ENCODE assay signal across 21 mouse cellular contexts in genomic region chr15:5446756-5447314, GRCm38 (mm10).
A peak's percentile ranks its signal among the peaks of the same experiment; 100 is the strongest.
DNase-seq lines count a peak whose midpoint lies in the region; ATAC-seq and TF ChIP-seq lines count a peak whose summit lies in the region.
"Had no signal": no experiment of that assay in that cellular context is flagged by ENCODE, and none has a peak within 500 bp of the region (broad histone marks: within the 10 kb centered on the region; RNA-seq: fewer than 3 reads in every experiment).

No protein-coding gene starts in this region.

- H3K9me3 ChIP-seq in liver, embryonic 12.5 days (replicated peaks), result no peaks in the 10 kb centered on the region
- H3K9me3 ChIP-seq: embryonic facial prominence, embryonic 15.5 days; heart, embryonic 10.5 days; intestine, embryonic 15.5 days; limb, embryonic 13.5 days had no signal

- peak; percentile 6 for DNase-seq in lung, postnatal 10 days
- DNase-seq in lung, postnatal 14 days, result no peak
- DNase-seq in kidney, adult 18-20 months, result no peak
- no peak for DNase-seq in left cerebral cortex, adult 18-20 months (ENCODE audit: low spot score in 2 of 2)
- DNase-seq: adrenal gland, postnatal 10 days; cerebellum, postnatal 14 days; heart, postnatal 4 days; kidney, postnatal 14 days; layer of hippocampus, postnatal 36 days; lung, embryonic 14.5 days; midbrain, embryonic 14.5 days; thymus, postnatal 25 days had no signal

- no peak overlapping the region for H3K4me3 ChIP-seq in myocyte
- no peak overlapping the region for H3K4me3 ChIP-seq in liver, embryonic 12.5 days
- H3K4me3 ChIP-seq: embryonic facial prominence, embryonic 15.5 days; heart, embryonic 10.5 days; intestine, embryonic 15.5 days; limb, embryonic 13.5 days had no signal

- no peak for TF ChIP-seq POLR2A in myocyte (IDR thresholded peaks at IDR 0.05; ENCODE audit: insufficient read length, low read depth)

- no peaks in the 10 kb centered on the region for H3K36me3 ChIP-seq in myocyte (ENCODE audit: control insufficient read depth, insufficient read depth)
- H3K36me3 ChIP-seq in liver, embryonic 12.5 days, result no peaks in the 10 kb centered on the region
- H3K36me3 ChIP-seq: embryonic facial prominence, embryonic 15.5 days; heart, embryonic 10.5 days; intestine, embryonic 15.5 days; limb, embryonic 13.5 days had no signal

- ATAC-seq in CD4-positive, CD25-positive, alpha-beta regulatory T cell, adult 4 months, result peak; percentile 71
- ATAC-seq in common myeloid progenitor, adult 5-6 weeks (replicated peaks; ENCODE audit: low read depth, poor library complexity, severe bottlenecking), result peak; percentile 64
- no peak for ATAC-seq in liver, embryonic 12.5 days
- ATAC-seq: forebrain, embryonic 14.5 days; intestine, embryonic 15.5 days had no signal

- H3K79me2 ChIP-seq in myocyte (ENCODE audit: control insufficient read depth, insufficient read depth), result no peaks in the 10 kb centered on the region

- WGBS in liver, embryonic 12.5 days (ENCODE audit: insufficient replicate concordance), result 46% methylated on average over 4 of the region's 4 CpGs

- H3K27me3 ChIP-seq in myocyte (ENCODE audit: control insufficient read depth, insufficient read depth, insufficient read length), result no peaks in the 10 kb centered on the region
- no peaks in the 10 kb centered on the region for H3K27me3 ChIP-seq in liver, embryonic 12.5 days (replicated peaks)
- H3K27me3 ChIP-seq: embryonic facial prominence, embryonic 15.5 days; intestine, embryonic 15.5 days; limb, embryonic 13.5 days had no signal

- peak overlapping the region; percentile 20 for H3K4me2 ChIP-seq in myocyte (ENCODE audit: low read depth)
- H3K4me2 ChIP-seq in liver, embryonic 12.5 days, result no peak overlapping the region
- H3K4me2 ChIP-seq: embryonic facial prominence, embryonic 15.5 days; intestine, embryonic 15.5 days; limb, embryonic 13.5 days; lung, embryonic 14.5 days had no signal

- H3K4me1 ChIP-seq in liver, embryonic 12.5 days, result no peaks in the 10 kb centered on the region
- H3K4me1 ChIP-seq: embryonic facial prominence, embryonic 15.5 days; heart, embryonic 10.5 days; intestine, embryonic 15.5 days had no signal

- H3K9ac ChIP-seq in liver, embryonic 12.5 days, result no peak overlapping the region
- H3K9ac ChIP-seq: embryonic facial prominence, embryonic 15.5 days; intestine, embryonic 15.5 days; limb, embryonic 13.5 days; lung, embryonic 14.5 days had no signal

- no peak overlapping the region for H3ac ChIP-seq in myocyte (ENCODE audit: control insufficient read depth, insufficient read length)

- H3K27ac ChIP-seq in liver, embryonic 12.5 days, result no peak overlapping the region
- H3K27ac ChIP-seq: embryonic facial prominence, embryonic 15.5 days; heart, embryonic 10.5 days; intestine, embryonic 15.5 days; limb, embryonic 13.5 days had no signal

TF ChIP-seq in myocyte, 11 proteins besides CTCF, POLR2A, EP300 and RAD21:
- TF ChIP-seq CEBPB (IDR thresholded peaks at IDR 0.05; ENCODE audit: insufficient read depth, poor library complexity, severe bottlenecking), result no peak
- TF ChIP-seq SRF (IDR thresholded peaks at IDR 0.05; ENCODE audit: control insufficient read depth, insufficient read length, low read depth), result no peak
- TF ChIP-seq MAX (IDR thresholded peaks at IDR 0.05; ENCODE audit: low read depth), result no peak
- TF ChIP-seq MYOD1 (IDR thresholded peaks at IDR 0.05; ENCODE audit: control insufficient read depth in 1 of 3, insufficient read length in 2 of 3, low read depth in 2 of 3), result no peak
- TF ChIP-seq E2F4 (IDR thresholded peaks at IDR 0.05; ENCODE audit: insufficient read depth), result no peak
- TF ChIP-seq TCF12 (IDR thresholded peaks at IDR 0.05; ENCODE audit: insufficient read depth, poor library complexity, severe bottlenecking), result no peak
- no peak for TF ChIP-seq MYOG (IDR thresholded peaks at IDR 0.05; ENCODE audit: control insufficient read depth in 1 of 3, insufficient read depth in 1 of 3, insufficient read length in 2 of 3, low read depth in 2 of 3)
- TF ChIP-seq TCF3 (IDR thresholded peaks at IDR 0.05; ENCODE audit: insufficient read length, low read depth), result no peak
- TF ChIP-seq POLR2AphosphoS2 (IDR thresholded peaks at IDR 0.05; ENCODE audit: insufficient read length, low read depth), result no peak
- TF ChIP-seq USF1 (IDR thresholded peaks at IDR 0.05; ENCODE audit: low read depth), result no peak
- TF ChIP-seq REST (IDR thresholded peaks at IDR 0.05; ENCODE audit: insufficient read depth, insufficient read length), result no peak
